Mouse (Mus musculus) heart, adult 2 months (tissue): Measurements from ENCODE around the gene Zxdb. TPM values are rescaled to one million over a fixed set of nuclear protein-coding genes. Genes with fewer than 3 reads are reported as not detected.

Source experiments
- DNase-seq, 2 experiments: peaks; one replicate each; pipeline ENCODE4 v3.0.0; 2021
- H3K27ac ChIP-seq: fragments of 200-600 bp; 2 replicates; pipeline ENCODE4 v1.8.1; 2022
- H3K27me3 ChIP-seq: fragments of 200-500 bp; 2 replicates; pipeline ENCODE4 v1.6.1; 2012; ENCODE audit warnings: mild to moderate bottlenecking, low read length, inconsistent platforms, mixed read lengths; ENCODE audit not compliant: control insufficient read depth, insufficient read depth
- H3K36me3 ChIP-seq: fragments of 200-500 bp; 2 replicates; pipeline ENCODE4 v1.6.1; 2012; ENCODE audit warnings: low read length, inconsistent platforms; ENCODE audit not compliant: control insufficient read depth, insufficient read depth
- H3K4me1 ChIP-seq: fragments of 200-500 bp; 2 replicates; pipeline ENCODE4 v1.6.1; 2011; ENCODE audit warnings: low read length; ENCODE audit not compliant: control insufficient read depth, insufficient read depth
- H3K4me3 ChIP-seq: fragments of 200-600 bp; 2 replicates; pipeline ENCODE4 v1.8.1; 2022
- H3K79me2 ChIP-seq: fragments of 200-500 bp; replicated peaks from 2 replicates; pipeline ENCODE4 v1.6.1; 2012; ENCODE audit warnings: mild to moderate bottlenecking, inconsistent platforms, low read length, moderate library complexity, mixed read lengths; ENCODE audit not compliant: control insufficient read depth, insufficient read depth
- H3K9ac ChIP-seq: fragments of 200-500 bp; 2 replicates; pipeline ENCODE4 v1.6.1; 2012; ENCODE audit warnings: low read depth, mild to moderate bottlenecking, control low read depth, inconsistent platforms, low read length, mixed read lengths
- CTCF ChIP-seq: fragments of 200-600 bp; IDR thresholded peaks from 2 replicates; pipeline ENCODE4 v1.8.1; 2022; ENCODE audit warnings: antibody characterized with exemption, mild to moderate bottlenecking, moderate library complexity
- EP300 ChIP-seq: fragments of 200-500 bp; IDR thresholded peaks from 2 replicates; pipeline ENCODE4 v1.6.1; 2011; ENCODE audit warnings: low read depth, low read length, control low read depth; ENCODE audit not compliant: insufficient read depth
- POLR2A ChIP-seq: fragments of 200-500 bp; IDR thresholded peaks from 2 replicates; pipeline ENCODE4 v1.6.1; 2011; ENCODE audit warnings: mild to moderate bottlenecking, low read depth, low read length, control low read depth; ENCODE audit not compliant: insufficient read depth
- WGBS: fragments of 180-500 bp; shearing (Covaris S2); methylation state at CpG from one replicate; pipeline ENCODE4 v1.1.7; 2018; 5-methylcytosine and 5-hydroxymethylcytosine counted together
- intact Hi-C: fragments of 180-260 bp; cut with DNase I; formaldehyde crosslinking; loops from one replicate; pipeline ENCODE4 v1.15.1; 2025
- polyA plus RNA-seq: library from polyadenylated mRNA; depleted of rRNA; stranded (reverse); fragments of >200 nt; gene quantifications from 2 replicates; pipeline ENCODE4 v1.2.3, GENCODE M21; 2012; rRNA removed
- total RNA-seq, 2 experiments: library from RNA; stranded (reverse); gene quantifications; 2 replicates each; pipeline ENCODE4 v1.2.3; 2021

The Zxdb gene
- total and polyA plus RNA-seq, 3 experiments: 1.6 to 5.3 (median 4.5) TPM

DNA sequence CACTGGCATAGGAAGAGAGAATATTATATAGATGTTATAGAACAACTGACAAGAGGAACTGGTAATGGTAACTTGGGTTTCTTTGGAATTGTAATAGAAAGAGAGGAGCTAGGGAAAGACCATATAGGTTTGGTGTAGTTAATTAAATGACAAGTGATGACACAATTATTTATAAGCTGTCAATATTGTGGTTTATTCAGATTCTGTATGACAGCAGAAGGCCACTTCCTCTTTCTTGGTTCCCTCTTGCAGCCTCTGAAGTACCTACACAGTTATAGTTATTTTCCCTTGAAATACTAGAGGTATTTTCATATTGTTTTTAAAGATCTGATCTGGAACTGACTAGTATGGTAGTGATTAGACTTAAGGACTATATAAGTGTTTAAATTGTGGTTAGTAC is 7.2 kb downstream of the Zxdb start:
- H3K27me3 ChIP-seq: no peaks in the 10 kb centered on the region
- H3K27ac ChIP-seq: no peak overlapping the region
- TF ChIP-seq POLR2A: no peak
- no peak for TF ChIP-seq CTCF
- no peak for TF ChIP-seq EP300
- H3K79me2 ChIP-seq: no peaks in the 10 kb centered on the region
- H3K36me3 ChIP-seq: no peaks in the 10 kb centered on the region; the same call in 1 of the 2 replicates
- H3K4me3 ChIP-seq: no peak overlapping the region
- intact Hi-C loops: loop anchor here (10.0 kb wide), 1 partner anchor 53 kb away; no protein-coding TSS in a partner anchor
- no peak overlapping the region for H3K9ac ChIP-seq
- DNase-seq: no peak
- no peaks in the 10 kb centered on the region for H3K4me1 ChIP-seq

DNA sequence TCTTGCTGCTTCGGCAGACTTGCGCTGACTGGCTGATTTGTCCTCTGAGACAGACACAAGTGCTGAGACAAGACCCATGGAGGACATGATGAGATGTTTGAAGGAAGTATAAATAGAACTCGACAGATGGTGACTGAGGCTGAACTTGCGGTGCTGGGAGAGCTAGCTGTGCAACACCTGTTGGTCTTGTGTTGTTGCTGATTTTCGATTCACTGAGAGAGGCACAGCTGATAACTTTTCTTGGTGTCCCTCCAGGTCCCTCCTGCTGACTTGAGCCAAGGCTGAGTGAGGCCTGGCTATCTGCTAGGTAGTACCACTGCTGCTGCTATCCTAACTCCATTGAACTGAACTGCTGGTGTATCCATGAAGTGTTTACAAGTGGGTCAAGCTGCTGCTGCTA is 29.4 kb downstream of the Zxdb start:
- H3K36me3 ChIP-seq: no peaks in the 10 kb centered on the region
- intact Hi-C loops: no loop called here
- H3K27me3 ChIP-seq: no peaks in the 10 kb centered on the region
- H3K4me3 ChIP-seq: no peak overlapping the region
- H3K4me1 ChIP-seq: no peaks in the 10 kb centered on the region
- DNase-seq: no peak
- TF ChIP-seq POLR2A: no peak
- TF ChIP-seq EP300: no peak
- TF ChIP-seq CTCF: no peak
- H3K27ac ChIP-seq: no peak overlapping the region
- H3K79me2 ChIP-seq: no peaks in the 10 kb centered on the region
- 69% methylated on average over 5 of the region's 5 CpGs for WGBS
- H3K9ac ChIP-seq: no peak overlapping the region

DNA sequence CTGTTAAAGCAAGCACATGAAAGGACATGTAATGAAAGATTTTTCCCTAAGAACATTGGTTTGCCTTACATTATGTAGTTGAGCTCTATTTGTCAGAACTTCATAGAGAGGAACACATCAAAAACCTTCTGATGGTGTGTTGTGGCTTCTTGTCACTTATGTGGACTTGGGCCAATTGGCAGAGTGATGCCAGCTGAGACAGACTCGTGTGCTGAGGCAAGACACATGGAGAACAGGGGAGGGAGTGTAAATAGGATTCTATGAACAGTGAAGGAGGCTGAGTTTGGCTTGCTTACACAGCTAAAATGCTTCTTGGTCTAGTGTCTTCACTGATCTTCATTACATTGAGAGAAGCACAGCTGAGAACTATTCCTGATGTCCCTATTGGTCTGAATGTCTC is 35.6 kb downstream of the Zxdb start:
- Histone ChIP-seq H3K27ac (no peak overlapping the region), H3K27me3 (no peaks in the 10 kb centered on the region), H3K36me3 (no peaks in the 10 kb centered on the region), H3K4me3 (no peak overlapping the region), H3K9ac (no peak overlapping the region), H3K4me1 (no peaks in the 10 kb centered on the region), H3K79me2 (no peaks in the 10 kb centered on the region)
- no peak for DNase-seq
- 20% methylated on average over 1 of the region's 1 CpGs for WGBS
- intact Hi-C loops: no loop called here
- TF ChIP-seq EP300: no peak
- no peak for TF ChIP-seq CTCF
- TF ChIP-seq POLR2A: no peak

DNA sequence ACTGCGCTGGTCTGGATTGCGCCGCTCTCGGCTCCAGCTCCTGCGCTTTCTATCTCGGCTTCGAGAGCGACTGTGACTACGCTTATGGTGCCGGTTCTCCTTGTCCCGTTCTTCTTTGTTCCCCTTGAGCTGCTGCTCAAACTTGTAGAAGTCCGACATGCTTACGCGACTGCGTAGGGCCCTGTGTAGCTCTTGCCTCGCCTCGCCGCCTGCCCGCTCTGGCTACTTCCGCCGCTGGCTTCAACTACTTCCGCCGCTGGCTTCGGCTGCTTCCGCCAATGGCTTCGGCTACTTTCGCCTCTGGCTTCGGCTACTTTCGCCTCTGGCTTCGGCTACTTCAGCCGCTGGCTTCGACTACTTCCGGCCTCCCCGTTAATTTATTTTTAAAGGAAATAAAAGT is 49.5 kb downstream of the Zxdb start:
- Histone ChIP-seq H3K36me3 (no peaks in the 10 kb centered on the region), H3K27ac (no peak overlapping the region), H3K9ac (no peak overlapping the region), H3K4me1 (no peaks in the 10 kb centered on the region), H3K79me2 (no peaks in the 10 kb centered on the region), H3K27me3 (no peaks in the 10 kb centered on the region), H3K4me3 (no peak overlapping the region)
- 95% methylated on average over 34 of the region's 34 CpGs for WGBS
- no peak for DNase-seq
- TF ChIP-seq EP300: no peak
- no peak for TF ChIP-seq POLR2A
- no peak for TF ChIP-seq CTCF
- intact Hi-C loops: no loop called here

Other genes with a start within 250 kb of the Zxdb start
- gene Maged1, start 182.4 kb upstream of the Zxdb start, total RNA-seq: 10 to 100 TPM; 88.7 to 96.1 TPM
- gene Maged1, start 182.4 kb upstream of the Zxdb start, polyA plus RNA-seq: 117 and 135 TPM in 2 replicates
- gene Gspt2, start 88.5 kb upstream of the Zxdb start, total RNA-seq: under 1 TPM; 0.29 to 0.61 TPM
- 0.39 and 0.47 TPM in 2 replicates for gene Gspt2, start 88.5 kb upstream of the Zxdb start, polyA plus RNA-seq